8 mouse cellular contexts compared by ENCODE assay signal in genomic region chr5:125283748-125284640, GRCm38 (mm10). TPM values are rescaled to one million over a fixed set of nuclear protein-coding genes. Genes with fewer than 3 reads are reported as not detected.
DNase-seq lines count a peak whose midpoint lies in the region; ATAC-seq and TF ChIP-seq lines count a peak whose summit lies in the region.

No protein-coding gene starts in this region.

- peak; percentile 93 for ATAC-seq in frontal cortex, adult (ENCODE audit: low TSS enrichment)
- peak; percentile 17; the same call in 1 of the 2 replicates for ATAC-seq in heart, embryonic 13.5 days (ENCODE audit: extremely low read depth, insufficient number of reproducible peaks, low FRiP score, low TSS enrichment)
- peak; percentile 90 for ATAC-seq in kidney, embryonic 16.5 days (ENCODE audit: low FRiP score, low TSS enrichment)
- ATAC-seq in lung, embryonic 14.5 days (ENCODE audit: insufficient read depth) = peak; percentile 87

- no peak for DNase-seq in frontal cortex, postnatal 10 days (ENCODE audit: low spot score in 2 of 2)
- DNase-seq in cerebellum, postnatal 36 days = peak; percentile 58 to 62
- peak; percentile 93 for DNase-seq in lung, embryonic 14.5 days
- peak; percentile 38 for DNase-seq in right cerebral cortex, postnatal 14 days
- no peak for DNase-seq in thymus, postnatal 0 days (ENCODE audit: low spot score)

- no peak for TF ChIP-seq CTCF in lung, embryonic 14.5 days (IDR thresholded peaks at IDR 0.05; ENCODE audit: low read depth)

- peaks cover 30% of the 10 kb centered on the region for H3K4me1 ChIP-seq in heart, embryonic 13.5 days
- H3K4me1 ChIP-seq in kidney, embryonic 16.5 days (ENCODE audit: insufficient read depth, low read length) = peaks cover 13% of the 10 kb centered on the region
- H3K4me1 ChIP-seq in lung, embryonic 14.5 days (ENCODE audit: insufficient read depth) = peaks cover 4% of the 10 kb centered on the region; the same call in 1 of the 2 replicates

- H3K36me3 ChIP-seq in heart, embryonic 13.5 days = peaks cover 54% of the 10 kb centered on the region
- H3K36me3 ChIP-seq in kidney, embryonic 16.5 days (ENCODE audit: insufficient read depth, low read length) = peaks cover 8% of the 10 kb centered on the region
- peaks cover 21% of the 10 kb centered on the region for H3K36me3 ChIP-seq in lung, embryonic 14.5 days (ENCODE audit: insufficient read depth)

- no peak overlapping the region for H3K27ac ChIP-seq in heart, embryonic 13.5 days (replicated peaks)
- no peak overlapping the region for H3K27ac ChIP-seq in kidney, embryonic 16.5 days (ENCODE audit: low read length)
- peak overlapping the region; percentile 54 for H3K27ac ChIP-seq in lung, embryonic 14.5 days (ENCODE audit: low read depth)

- H3K27me3 ChIP-seq in heart, embryonic 13.5 days (replicated peaks) = no peaks in the 10 kb centered on the region
- no peaks in the 10 kb centered on the region for H3K27me3 ChIP-seq in kidney, embryonic 16.5 days (ENCODE audit: insufficient read depth, low read length)
- no peaks in the 10 kb centered on the region for H3K27me3 ChIP-seq in lung, embryonic 14.5 days (ENCODE audit: insufficient read depth, low read length)

- peak overlapping the region; percentile 71 for H3K4me2 ChIP-seq in heart, embryonic 13.5 days
- H3K4me2 ChIP-seq in kidney, embryonic 16.5 days (replicated peaks; ENCODE audit: low read depth, low read length) = peak overlapping the region; percentile 68
- H3K4me2 ChIP-seq in lung, embryonic 14.5 days = peak overlapping the region; percentile 65

- H3K9me3 ChIP-seq in heart, embryonic 13.5 days = peaks cover 3% of the 10 kb centered on the region; the same call in 1 of the 2 replicates
- H3K9me3 ChIP-seq in kidney, embryonic 16.5 days (ENCODE audit: low read length) = no peaks in the 10 kb centered on the region
- H3K9me3 ChIP-seq in lung, embryonic 14.5 days (ENCODE audit: low read depth, low read length) = no peaks in the 10 kb centered on the region

- H3K9ac ChIP-seq in heart, embryonic 13.5 days = peak overlapping the region; percentile 75
- peak overlapping the region; percentile 63 for H3K9ac ChIP-seq in kidney, embryonic 16.5 days (replicated peaks; ENCODE audit: low read length)
- H3K9ac ChIP-seq in lung, embryonic 14.5 days = peak overlapping the region; percentile 28; the same call in 1 of the 2 replicates

- peak overlapping the region; percentile 44 for H3K4me3 ChIP-seq in heart, embryonic 13.5 days
- peak overlapping the region; percentile 51 for H3K4me3 ChIP-seq in kidney, embryonic 16.5 days (ENCODE audit: low read length)
- H3K4me3 ChIP-seq in lung, embryonic 14.5 days (ENCODE audit: low read depth, low read length) = peak overlapping the region; percentile 36

- 22% methylated on average over 35 of the region's 35 CpGs for WGBS in heart, embryonic 13.5 days
- 17% methylated on average over 35 of the region's 35 CpGs for WGBS in kidney, embryonic 16.5 days
- WGBS in lung, embryonic 14.5 days = 16% methylated on average over 35 of the region's 35 CpGs

RNA-seq across cellular contexts. Expression of gene Scarb1, which starts 56.9 kb away (rescaled TPM):
- polyA plus RNA-seq in heart, embryonic 13.5 days (2015; fragmentation: Nextera tagmentation; extraction: Ambion mirVana) = 65.6 and 69.7 TPM in 2 replicates
- polyA plus RNA-seq in kidney, embryonic 16.5 days (2015; fragmentation: Nextera tagmentation; extraction: Ambion mirVana) = 91.8 and 103 TPM in 2 replicates
- polyA plus RNA-seq in lung, embryonic 14.5 days (2014; fragmentation: Nextera tagmentation; extraction: Ambion mirVana) = 51.4 and 58.0 TPM in 2 replicates
- polyA plus RNA-seq in thymus, postnatal 0 days (2015; fragmentation: Nextera tagmentation; extraction: Ambion mirVana) = 36.7 and 37.9 TPM in 2 replicates

Comparison
In these comparisons a context has a peak if more than half of its experiments do, and no peak if none do; other contexts are left out.
1. ATAC-seq: peak in every context shown above with its lines; median percentile 93 in frontal cortex, adult; 90 in kidney, embryonic 16.5 days; 87 in lung, embryonic 14.5 days; 17 in heart, embryonic 13.5 days.
2. DNase-seq: peak in cerebellum, postnatal 36 days (2 of 2), lung, embryonic 14.5 days (single experiment) and right cerebral cortex, postnatal 14 days (single experiment); none in frontal cortex, postnatal 10 days (0 of 2) and thymus, postnatal 0 days (single experiment).
3. Peak in every context shown above with its lines, with median percentiles within 50 percentile points of each other: H3K4me2 ChIP-seq, H3K4me3 ChIP-seq and H3K9ac ChIP-seq.